Mouse (Mus musculus): ENCODE measurements at regions not wholly inside any gene's neighbourhood (a gene's known extent, or its start where the extent isn't known, plus 50 kb on each side); places are given as distances from the start of the nearest gene placed in this dataset.

GRCm38 (mm10) chr3:101162536-101163159 is 52.6 kb upstream of the Ptgfrn start:
- no peak overlapping the region for H3K4me2 ChIP-seq (ENCODE audit: low read depth)
- no peak for TF ChIP-seq REST (IDR thresholded peaks at IDR 0.05; ENCODE audit: insufficient read depth, insufficient read length)
- no peak for TF ChIP-seq E2F4 (IDR thresholded peaks at IDR 0.05; ENCODE audit: insufficient read depth)
- no peak for TF ChIP-seq MYOG (IDR thresholded peaks at IDR 0.05; ENCODE audit: control insufficient read depth in 1 of 3, insufficient read depth in 1 of 3, insufficient read length in 2 of 3, low read depth in 2 of 3)
- TF ChIP-seq SRF (IDR thresholded peaks at IDR 0.05; ENCODE audit: control insufficient read depth, insufficient read length, low read depth) = no peak
- no peak for TF ChIP-seq TCF12 (IDR thresholded peaks at IDR 0.05; ENCODE audit: insufficient read depth, poor library complexity, severe bottlenecking)
- no peak for TF ChIP-seq MYOD1 (IDR thresholded peaks at IDR 0.05; ENCODE audit: control insufficient read depth in 1 of 3, insufficient read length in 2 of 3, low read depth in 2 of 3)
- TF ChIP-seq POLR2AphosphoS2 (IDR thresholded peaks at IDR 0.05; ENCODE audit: insufficient read length, low read depth) = no peak
- no peak for TF ChIP-seq USF1 (IDR thresholded peaks at IDR 0.05; ENCODE audit: low read depth)
- no peak for TF ChIP-seq TCF3 (IDR thresholded peaks at IDR 0.05; ENCODE audit: insufficient read length, low read depth)
- no peak for TF ChIP-seq POLR2A (IDR thresholded peaks at IDR 0.05; ENCODE audit: insufficient read length, low read depth)
- no peak for TF ChIP-seq CEBPB (IDR thresholded peaks at IDR 0.05; ENCODE audit: insufficient read depth, poor library complexity, severe bottlenecking)
- no peak for TF ChIP-seq MAX (IDR thresholded peaks at IDR 0.05; ENCODE audit: low read depth)

GRCm38 (mm10) chr3:101161941-101162531 is 52.0 kb upstream of the Ptgfrn start:
- Histone ChIP-seq H3K36me3 (ENCODE audit: control insufficient read depth, insufficient read depth) (no peaks in the 10 kb centered on the region), H3K4me2 (ENCODE audit: low read depth) (no peak overlapping the region), H3K79me2 (ENCODE audit: control insufficient read depth, insufficient read depth) (no peaks in the 10 kb centered on the region), H3ac (ENCODE audit: control insufficient read depth, insufficient read length) (no peak overlapping the region), H3K27me3 (ENCODE audit: control insufficient read depth, insufficient read depth, insufficient read length) (no peaks in the 10 kb centered on the region), H3K4me3 (no peak overlapping the region)
- no peak for TF ChIP-seq REST (IDR thresholded peaks at IDR 0.05; ENCODE audit: insufficient read depth, insufficient read length)
- no peak for TF ChIP-seq MYOG (IDR thresholded peaks at IDR 0.05; ENCODE audit: control insufficient read depth in 1 of 3, insufficient read depth in 1 of 3, insufficient read length in 2 of 3, low read depth in 2 of 3)
- TF ChIP-seq TCF12 (IDR thresholded peaks at IDR 0.05; ENCODE audit: insufficient read depth, poor library complexity, severe bottlenecking) = no peak
- TF ChIP-seq USF1 (IDR thresholded peaks at IDR 0.05; ENCODE audit: low read depth) = no peak
- no peak for TF ChIP-seq TCF3 (IDR thresholded peaks at IDR 0.05; ENCODE audit: insufficient read length, low read depth)
- TF ChIP-seq SRF (IDR thresholded peaks at IDR 0.05; ENCODE audit: control insufficient read depth, insufficient read length, low read depth) = no peak
- TF ChIP-seq MYOD1 (IDR thresholded peaks at IDR 0.05; ENCODE audit: control insufficient read depth in 1 of 3, insufficient read length in 2 of 3, low read depth in 2 of 3) = no peak
- TF ChIP-seq POLR2A (IDR thresholded peaks at IDR 0.05; ENCODE audit: insufficient read length, low read depth) = no peak
- no peak for TF ChIP-seq E2F4 (IDR thresholded peaks at IDR 0.05; ENCODE audit: insufficient read depth)

More at GRCm38 (mm10) chr3:101162536-101163159, 52.6 kb upstream of the Ptgfrn start:
- Histone ChIP-seq H3K4me3 (no peak overlapping the region), H3K79me2 (ENCODE audit: control insufficient read depth, insufficient read depth) (no peaks in the 10 kb centered on the region), H3ac (ENCODE audit: control insufficient read depth, insufficient read length) (no peak overlapping the region), H3K27me3 (ENCODE audit: control insufficient read depth, insufficient read depth, insufficient read length) (no peaks in the 10 kb centered on the region), H3K36me3 (ENCODE audit: control insufficient read depth, insufficient read depth) (no peaks in the 10 kb centered on the region)

GRCm38 (mm10) chr3:101161421-101161940 is 51.4 kb upstream of the Ptgfrn start:
- Histone ChIP-seq H3K79me2 (ENCODE audit: control insufficient read depth, insufficient read depth) (no peaks in the 10 kb centered on the region), H3K4me2 (ENCODE audit: low read depth) (no peak overlapping the region), H3K36me3 (ENCODE audit: control insufficient read depth, insufficient read depth) (no peaks in the 10 kb centered on the region), H3K4me3 (no peak overlapping the region), H3K27me3 (ENCODE audit: control insufficient read depth, insufficient read depth, insufficient read length) (no peaks in the 10 kb centered on the region), H3ac (ENCODE audit: control insufficient read depth, insufficient read length) (no peak overlapping the region)
- TF ChIP-seq REST (IDR thresholded peaks at IDR 0.05; ENCODE audit: insufficient read depth, insufficient read length) (no peak), POLR2A (IDR thresholded peaks at IDR 0.05; ENCODE audit: insufficient read length, low read depth) (no peak)
